Mouse (Mus musculus): ENCODE measurements around the gene Slc23a4. TPM values are rescaled to one million over a fixed set of nuclear protein-coding genes. Genes with fewer than 3 reads are reported as not detected.

Gene Slc23a4
- polyA plus RNA-seq (2012; ENCODE audit: insufficient read depth, insufficient read length, low replicate concordance, missing spikeins): not detected in 2 replicates

- 21% methylated on average over 20 of the region's 20 CpGs for WGBS
- Histone ChIP-seq H3K27ac (ENCODE audit: insufficient read depth, low read depth, low read length) (no peak within 1 kb of the TSS), H3K4me1 (ENCODE audit: control insufficient read depth, insufficient read depth, low read length) (peaks cover 6% of the 10 kb centered on the region), H3K4me3 (ENCODE audit: insufficient read depth, low read depth, low read length) (no peak within 1 kb of the TSS)
- TF ChIP-seq POLR2A (IDR thresholded peaks at IDR 0.05; ENCODE audit: insufficient read depth, low read depth, low read length) (no peak), CTCF (IDR thresholded peaks at IDR 0.05; ENCODE audit: insufficient read depth, low read depth, low read length) (no peak)
Observed at GRCm38 (mm10) chr6:34988081-34988761, at the start of gene Slc23a4. Slc23a4 (minus strand) TSS chr6:34988404.

DNA sequence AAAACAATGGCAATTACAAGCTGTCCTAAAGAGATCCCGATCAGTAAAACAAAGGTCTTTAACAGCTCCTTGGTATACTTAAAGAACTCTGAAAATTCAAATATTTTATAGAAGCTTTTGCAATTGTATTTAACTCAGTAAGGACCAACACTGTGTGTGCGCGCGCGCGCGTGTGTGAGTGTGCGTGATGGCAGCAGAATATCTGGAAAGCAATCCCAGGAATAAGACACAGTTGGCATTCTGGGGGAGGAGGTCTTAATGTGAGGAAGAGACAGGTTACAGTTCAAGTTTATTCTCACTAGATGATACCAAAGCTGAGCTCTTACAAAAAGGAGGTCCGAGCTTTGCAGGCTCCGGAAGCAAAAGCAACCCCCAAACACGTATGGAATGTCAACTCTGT lies 45.1 kb upstream of the Slc23a4 start:
- peaks cover 2% of the 10 kb centered on the region; the same call in 1 of the 2 replicates for H3K4me1 ChIP-seq (ENCODE audit: control insufficient read depth, insufficient read depth, low read length)
- H3K27ac ChIP-seq (ENCODE audit: insufficient read depth, low read depth, low read length): no peak overlapping the region
- TF ChIP-seq POLR2A (IDR thresholded peaks at IDR 0.05; ENCODE audit: insufficient read depth, low read depth, low read length) (no peak), CTCF (IDR thresholded peaks at IDR 0.05; ENCODE audit: insufficient read depth, low read depth, low read length) (no peak)
- no peak overlapping the region for H3K4me3 ChIP-seq (ENCODE audit: insufficient read depth, low read depth, low read length)
- WGBS: 94% methylated on average over 11 of the region's 11 CpGs

GRCm38 (mm10) chr6:35032704-35033103 lies 44.5 kb upstream of the Slc23a4 start:
- no peak overlapping the region for H3K4me3 ChIP-seq (ENCODE audit: insufficient read depth, low read depth, low read length)
- 82% methylated on average over 2 of the region's 2 CpGs for WGBS
- H3K27ac ChIP-seq (ENCODE audit: insufficient read depth, low read depth, low read length): no peak overlapping the region
- peaks cover 2% of the 10 kb centered on the region; the same call in 1 of the 2 replicates for H3K4me1 ChIP-seq (ENCODE audit: control insufficient read depth, insufficient read depth, low read length)
- no peak for TF ChIP-seq POLR2A (IDR thresholded peaks at IDR 0.05; ENCODE audit: insufficient read depth, low read depth, low read length)
- no peak for TF ChIP-seq CTCF (IDR thresholded peaks at IDR 0.05; ENCODE audit: insufficient read depth, low read depth, low read length)

GRCm38 (mm10) chr6:35030811-35031210 lies 42.6 kb upstream of the Slc23a4 start:
- Histone ChIP-seq H3K27ac (ENCODE audit: insufficient read depth, low read depth, low read length) (no peak overlapping the region), H3K4me1 (ENCODE audit: control insufficient read depth, insufficient read depth, low read length) (peaks cover 6% of the 10 kb centered on the region), H3K4me3 (ENCODE audit: insufficient read depth, low read depth, low read length) (no peak overlapping the region)
- 95% methylated on average over 4 of the region's 4 CpGs for WGBS
- TF ChIP-seq CTCF (IDR thresholded peaks at IDR 0.05; ENCODE audit: insufficient read depth, low read depth, low read length): no peak
- TF ChIP-seq POLR2A (IDR thresholded peaks at IDR 0.05; ENCODE audit: insufficient read depth, low read depth, low read length): no peak

DNA sequence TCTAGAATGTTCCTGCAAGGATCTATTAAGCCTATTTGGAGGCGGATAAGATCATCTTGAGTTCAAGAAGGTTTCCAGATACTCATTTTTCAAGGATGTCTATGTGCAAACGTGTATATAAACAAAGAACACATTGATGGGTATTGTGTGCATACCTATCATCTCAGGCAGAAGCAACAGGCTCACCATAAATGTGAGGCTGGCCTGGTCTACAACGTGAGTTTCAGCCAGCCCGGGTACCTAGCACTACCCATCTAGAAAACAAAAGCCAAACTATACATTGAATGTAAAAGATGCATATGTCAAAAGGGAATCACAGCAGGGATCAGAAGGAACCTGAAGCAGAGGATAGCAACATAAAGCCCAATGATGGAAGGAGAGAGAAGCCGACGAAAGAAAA lies 42.0 kb upstream of the Slc23a4 start:
- H3K4me3 ChIP-seq (ENCODE audit: insufficient read depth, low read depth, low read length): no peak overlapping the region
- WGBS: 81% methylated on average over 6 of the region's 6 CpGs
- TF ChIP-seq CTCF (IDR thresholded peaks at IDR 0.05; ENCODE audit: insufficient read depth, low read depth, low read length): no peak
- no peak for TF ChIP-seq POLR2A (IDR thresholded peaks at IDR 0.05; ENCODE audit: insufficient read depth, low read depth, low read length)
- H3K4me1 ChIP-seq (ENCODE audit: control insufficient read depth, insufficient read depth, low read length): peaks cover 6% of the 10 kb centered on the region
- no peak overlapping the region for H3K27ac ChIP-seq (ENCODE audit: insufficient read depth, low read depth, low read length)

- no peak overlapping the region for H3K27ac ChIP-seq (ENCODE audit: insufficient read depth, low read depth, low read length)
- peaks cover 6% of the 10 kb centered on the region for H3K4me1 ChIP-seq (ENCODE audit: control insufficient read depth, insufficient read depth, low read length)
- H3K4me3 ChIP-seq (ENCODE audit: insufficient read depth, low read depth, low read length): no peak overlapping the region
- TF ChIP-seq CTCF (IDR thresholded peaks at IDR 0.05; ENCODE audit: insufficient read depth, low read depth, low read length) (no peak), POLR2A (IDR thresholded peaks at IDR 0.05; ENCODE audit: insufficient read depth, low read depth, low read length) (no peak)
- WGBS: 68% methylated on average over 2 of the region's 2 CpGs
Observed at GRCm38 (mm10) chr6:35028023-35028422, 39.8 kb upstream of the Slc23a4 start.

- H3K4me3 ChIP-seq (ENCODE audit: insufficient read depth, low read depth, low read length): no peak overlapping the region
- H3K27ac ChIP-seq (ENCODE audit: insufficient read depth, low read depth, low read length): no peak overlapping the region
- 57% methylated on average over 6 of the region's 6 CpGs for WGBS
- H3K4me1 ChIP-seq (ENCODE audit: control insufficient read depth, insufficient read depth, low read length): peaks cover 6% of the 10 kb centered on the region
- TF ChIP-seq POLR2A (IDR thresholded peaks at IDR 0.05; ENCODE audit: insufficient read depth, low read depth, low read length): no peak
- no peak for TF ChIP-seq CTCF (IDR thresholded peaks at IDR 0.05; ENCODE audit: insufficient read depth, low read depth, low read length)
Observed at GRCm38 (mm10) chr6:35027257-35027656, 39.1 kb upstream of the Slc23a4 start.

- Histone ChIP-seq H3K27ac (ENCODE audit: insufficient read depth, low read depth, low read length) (no peak overlapping the region), H3K4me3 (ENCODE audit: insufficient read depth, low read depth, low read length) (no peak overlapping the region), H3K4me1 (ENCODE audit: control insufficient read depth, insufficient read depth, low read length) (no peaks in the 10 kb centered on the region; the same call in 1 of the 2 replicates)
- WGBS: 88% methylated on average over 5 of the region's 5 CpGs
- TF ChIP-seq CTCF (IDR thresholded peaks at IDR 0.05; ENCODE audit: insufficient read depth, low read depth, low read length) (no peak), POLR2A (IDR thresholded peaks at IDR 0.05; ENCODE audit: insufficient read depth, low read depth, low read length) (no peak)
Observed at GRCm38 (mm10) chr6:35016624-35017023, 28.4 kb upstream of the Slc23a4 start.

DNA sequence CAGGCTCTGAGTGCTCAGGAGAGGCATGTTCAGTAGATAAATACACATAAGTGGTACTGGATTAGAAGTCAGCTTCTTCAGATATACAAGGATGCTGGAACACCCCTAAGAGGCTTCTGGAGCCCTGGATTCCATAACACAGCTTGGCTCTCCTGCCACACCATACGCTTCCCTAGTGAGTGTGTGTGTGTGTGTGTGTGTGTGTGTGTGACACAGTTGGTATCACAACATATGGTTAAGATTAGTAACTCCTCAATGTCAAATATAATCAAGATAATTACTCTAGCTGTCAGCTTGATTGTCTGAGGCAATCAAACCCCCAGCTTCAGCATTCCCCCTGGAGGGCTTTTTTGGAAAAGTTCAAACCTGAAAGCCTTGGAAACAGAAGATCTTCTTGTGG lies 23.7 kb upstream of the Slc23a4 start:
- no peak for TF ChIP-seq CTCF (IDR thresholded peaks at IDR 0.05; ENCODE audit: insufficient read depth, low read depth, low read length)
- TF ChIP-seq POLR2A (IDR thresholded peaks at IDR 0.05; ENCODE audit: insufficient read depth, low read depth, low read length): no peak

More for the DNA sequence above, 23.7 kb upstream of the Slc23a4 start:
- Histone ChIP-seq H3K4me3 (ENCODE audit: insufficient read depth, low read depth, low read length) (no peak overlapping the region), H3K4me1 (ENCODE audit: control insufficient read depth, insufficient read depth, low read length) (no peaks in the 10 kb centered on the region; the same call in 1 of the 2 replicates), H3K27ac (ENCODE audit: insufficient read depth, low read depth, low read length) (no peak overlapping the region)
- WGBS: 91% methylated on average over 1 of the region's 1 CpGs

Measured in olfactory bulb, adult 2 months (tissue).